Mouse (Mus musculus) T-cell, adult 2 months (primary cell): Measurements from ENCODE around the gene Ppp2r5a.
A peak's percentile ranks its signal among the peaks of the same experiment; 100 is the strongest.

ENCODE experiments used
- DNase-seq: peaks from one replicate; pipeline ENCODE4 v3.0.0; 2022; ENCODE audit warnings: low spot score

Ppp2r5a gene

DNA sequence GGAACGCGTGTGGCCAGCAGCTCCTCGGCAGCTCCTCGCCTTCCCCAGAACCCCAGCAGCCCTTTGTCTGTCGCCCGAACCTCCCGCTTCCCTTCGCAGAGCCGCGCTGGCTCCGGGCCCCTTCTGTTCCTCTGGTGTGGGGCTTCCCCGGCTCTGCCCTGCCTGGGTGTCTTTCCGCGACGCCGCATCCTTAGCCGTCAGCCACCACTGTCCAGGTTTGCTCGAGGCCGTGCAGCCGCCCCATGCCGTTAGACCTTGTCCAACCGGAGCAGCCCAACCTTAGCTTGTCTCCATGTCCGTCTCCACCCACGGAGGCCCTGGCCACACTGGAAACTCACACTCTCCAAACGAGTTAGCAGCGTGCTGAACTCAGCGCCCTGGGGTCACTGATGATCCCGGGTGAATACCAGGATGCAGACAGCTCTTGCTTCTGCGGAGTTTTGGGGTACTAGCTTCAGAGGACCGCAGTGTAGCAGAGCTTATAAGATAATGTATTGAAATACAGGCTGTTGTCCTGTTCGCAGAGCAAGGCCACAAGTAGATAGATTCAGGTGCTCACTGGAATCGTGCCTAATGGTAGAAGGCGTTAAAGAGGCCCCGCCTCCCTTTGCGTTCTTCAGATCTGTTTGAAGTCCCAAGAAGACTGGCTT, 76.7 kb downstream of the Ppp2r5a start:
- DNase-seq, result peak; percentile 71

DNA sequence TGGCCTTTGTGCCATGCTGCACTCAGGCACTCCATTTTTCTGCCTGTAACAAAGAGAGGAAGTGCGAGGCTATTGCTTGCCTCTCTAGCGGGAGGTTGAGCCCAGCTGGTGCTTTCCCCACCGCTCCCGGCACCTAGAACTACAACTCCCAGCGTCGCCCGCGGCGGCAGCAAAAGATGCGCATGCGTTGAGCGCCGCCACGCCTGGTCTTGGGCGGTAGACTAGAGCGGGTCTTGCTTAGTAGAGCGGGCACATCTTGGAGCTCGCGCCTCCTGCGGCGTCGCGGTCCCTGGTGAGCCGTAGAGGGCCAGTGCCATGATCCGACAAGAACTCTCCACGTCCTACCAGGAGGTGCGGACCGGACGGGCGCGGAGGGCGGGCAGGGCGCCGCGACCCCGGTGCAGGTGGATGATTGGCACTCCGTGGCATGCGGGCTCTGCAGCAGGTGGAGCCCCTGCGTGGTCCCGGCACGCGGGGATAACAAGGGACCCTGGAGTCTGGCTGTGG, 77.3 kb downstream of the Ppp2r5a start, which contains the start of gene Tmem206:
Tmem206 (plus strand) TSS at position 187 of the 507 bp plus-strand sequence.
- peak; percentile 97 for DNase-seq

DNA sequence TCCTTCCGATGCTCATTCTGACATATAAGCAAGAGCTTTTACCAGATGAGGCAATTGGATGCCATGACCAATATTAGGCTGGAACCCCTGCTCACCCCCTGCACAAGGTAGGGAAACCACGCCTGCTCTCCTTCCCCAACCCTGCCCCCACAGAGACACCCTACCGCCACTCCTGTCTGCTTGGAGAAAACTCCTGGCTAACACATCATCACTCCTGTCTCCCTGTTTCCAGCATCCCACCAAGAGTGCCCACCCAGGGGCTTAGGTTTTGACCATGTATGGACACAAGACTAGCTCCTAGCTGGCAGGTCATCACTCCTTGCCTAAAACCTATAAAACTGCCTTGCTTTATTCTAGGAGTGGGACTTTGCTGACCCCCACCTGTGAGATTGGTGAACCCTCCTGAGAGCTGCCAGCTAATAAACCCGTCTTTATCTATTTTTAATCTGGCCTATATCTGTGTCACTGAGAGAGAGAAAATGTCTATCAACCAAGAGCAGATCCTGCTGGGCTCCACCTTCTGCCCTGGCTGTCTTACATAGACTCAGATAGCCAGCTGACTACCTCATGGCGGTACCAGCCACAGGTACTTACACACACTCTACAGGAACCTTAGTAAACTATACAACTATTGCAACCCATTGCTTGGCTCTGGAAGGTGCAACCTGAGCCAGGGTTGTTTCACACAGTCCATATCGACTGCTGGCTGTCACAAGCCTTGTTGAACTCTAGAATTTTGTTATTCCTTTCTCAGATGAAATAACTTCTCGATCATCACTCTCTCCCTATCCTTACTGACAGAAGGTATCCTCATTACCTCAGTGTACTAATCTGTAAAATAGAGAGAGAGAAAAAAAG, 78.1 kb downstream of the Ppp2r5a start:
- DNase-seq, result no peak

DNA sequence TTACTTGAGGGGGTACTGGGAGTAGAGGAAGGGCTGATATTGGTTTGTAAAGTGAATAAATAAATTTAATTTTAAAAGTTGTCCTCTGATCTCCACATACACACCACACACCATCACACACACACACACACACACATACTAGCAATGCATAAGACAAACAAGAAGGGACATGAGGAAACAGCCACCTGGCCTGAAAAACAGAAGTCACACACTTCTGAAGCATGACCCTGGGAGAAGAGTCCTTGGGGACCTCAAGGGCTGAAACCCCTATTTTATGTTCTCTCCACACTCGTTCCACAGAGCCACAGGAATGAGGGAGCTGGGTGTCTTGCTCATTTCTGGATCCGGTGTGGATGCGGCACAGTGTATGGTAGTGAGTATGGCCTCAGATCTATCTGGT, 79.7 kb downstream of the Ppp2r5a start:
- DNase-seq, result no peak

DNA sequence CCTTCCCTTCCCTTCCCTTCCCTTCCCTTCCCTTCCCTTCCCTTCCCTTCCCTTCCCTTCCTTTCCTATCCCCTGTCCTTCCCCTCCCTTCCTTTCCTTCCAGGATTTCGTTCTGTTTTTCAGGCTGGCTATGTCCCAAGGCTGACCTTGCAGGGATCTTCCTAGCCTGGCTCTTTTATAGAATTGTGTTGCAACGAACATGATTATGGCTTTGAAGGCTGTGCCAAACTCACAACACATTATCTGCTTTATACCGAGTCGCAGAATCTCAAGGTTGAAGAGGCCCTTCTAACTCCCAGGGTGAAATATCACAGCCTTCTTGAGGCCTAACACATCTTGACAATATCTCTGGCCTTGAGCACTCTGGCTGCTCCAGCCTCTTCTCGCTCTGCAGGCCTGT, 84.4 kb downstream of the Ppp2r5a start:
- no peak for DNase-seq

DNA sequence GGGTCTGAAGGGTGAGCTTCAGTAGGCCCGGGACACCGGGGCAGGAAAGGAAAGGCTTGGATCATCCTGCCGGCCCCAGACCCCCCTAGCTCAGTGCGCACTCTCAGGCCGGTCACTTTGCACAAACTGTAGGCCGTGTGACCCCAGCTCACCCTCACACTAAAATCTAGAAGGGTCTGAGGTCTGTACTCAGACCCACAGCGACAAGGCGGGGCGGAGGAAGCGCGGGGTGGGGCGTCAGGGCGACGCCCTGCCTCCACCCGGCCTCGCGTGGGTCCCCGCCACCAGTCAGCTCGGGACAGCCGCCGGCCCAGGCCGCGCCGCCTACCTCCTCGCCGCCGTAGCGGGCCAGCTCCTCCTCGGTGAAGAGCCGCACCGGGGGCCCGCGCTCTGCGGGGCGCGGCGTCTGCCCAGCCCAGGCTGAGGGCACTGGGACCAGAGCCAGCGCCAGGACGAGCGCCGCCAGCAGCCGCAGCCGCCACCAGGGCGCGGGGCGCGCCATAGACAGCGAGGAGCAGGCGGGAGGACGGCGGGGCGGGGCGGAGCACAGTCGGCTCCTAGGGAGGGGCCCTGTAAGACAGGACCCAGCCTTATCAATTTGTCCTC, 85.4 kb downstream of the Ppp2r5a start, which contains the start of gene Nenf:
Nenf (minus strand) TSS at position 604 of the 606 bp plus-strand sequence.
- peak; percentile 80 for DNase-seq

DNA sequence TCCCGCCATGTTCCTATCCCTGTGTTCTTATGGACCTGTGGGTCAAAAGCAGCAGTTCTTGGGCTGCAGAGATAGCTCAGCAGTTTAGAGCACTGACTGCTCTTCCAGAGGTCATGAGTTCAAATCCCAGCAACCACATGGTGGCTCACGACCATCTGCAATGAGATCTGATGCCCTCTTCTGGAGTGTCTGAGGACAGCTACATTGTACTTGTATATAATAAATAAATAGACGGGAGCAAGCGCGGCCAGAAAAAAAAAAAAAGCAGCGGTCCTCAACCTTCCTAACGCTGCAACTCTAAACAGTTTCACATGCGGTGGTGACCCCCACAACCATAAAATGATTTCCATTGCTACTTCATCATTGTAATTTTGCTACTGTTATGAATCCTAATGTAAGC, 86.3 kb downstream of the Ppp2r5a start:
- no peak for DNase-seq

DNA sequence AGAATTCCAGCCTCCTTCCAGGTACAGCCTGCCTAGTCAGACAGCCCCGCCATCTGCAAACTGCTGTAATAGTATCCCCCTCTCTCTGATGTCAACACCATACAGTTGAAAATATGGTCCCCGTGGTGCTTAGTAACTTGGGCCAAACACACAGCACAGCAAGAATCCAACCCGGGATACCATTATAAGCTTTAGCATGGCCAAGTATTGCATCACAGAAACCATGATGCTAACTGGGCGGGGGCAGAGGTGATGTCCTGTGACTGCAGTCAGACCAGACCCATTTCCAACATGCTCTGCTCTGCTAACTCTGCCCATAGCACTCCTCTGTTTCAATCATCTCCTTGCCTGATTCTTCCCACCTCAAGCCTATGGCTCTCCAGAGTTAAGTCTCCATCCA, 89.1 kb downstream of the Ppp2r5a start:
- no peak for DNase-seq

DNA sequence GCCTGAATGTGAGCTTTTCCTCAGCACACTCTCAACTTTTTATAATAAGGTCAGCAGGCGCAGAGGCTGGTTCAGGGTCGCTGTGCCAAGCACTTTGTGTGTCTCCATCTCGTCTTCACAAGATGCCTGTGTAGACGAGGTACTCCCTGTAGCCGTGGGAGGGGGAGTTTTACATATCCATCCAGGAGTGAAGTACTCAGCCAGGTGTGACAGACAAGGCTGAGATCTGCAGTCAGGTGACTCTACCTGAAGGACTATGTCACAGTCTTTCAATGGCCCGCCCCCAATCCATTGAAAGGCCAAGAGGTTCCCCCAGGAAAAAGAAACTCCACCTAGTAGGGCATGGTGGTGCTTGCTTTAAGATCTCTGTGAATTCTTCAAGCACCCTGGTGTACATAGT, 89.9 kb downstream of the Ppp2r5a start:
- DNase-seq, result no peak

DNA sequence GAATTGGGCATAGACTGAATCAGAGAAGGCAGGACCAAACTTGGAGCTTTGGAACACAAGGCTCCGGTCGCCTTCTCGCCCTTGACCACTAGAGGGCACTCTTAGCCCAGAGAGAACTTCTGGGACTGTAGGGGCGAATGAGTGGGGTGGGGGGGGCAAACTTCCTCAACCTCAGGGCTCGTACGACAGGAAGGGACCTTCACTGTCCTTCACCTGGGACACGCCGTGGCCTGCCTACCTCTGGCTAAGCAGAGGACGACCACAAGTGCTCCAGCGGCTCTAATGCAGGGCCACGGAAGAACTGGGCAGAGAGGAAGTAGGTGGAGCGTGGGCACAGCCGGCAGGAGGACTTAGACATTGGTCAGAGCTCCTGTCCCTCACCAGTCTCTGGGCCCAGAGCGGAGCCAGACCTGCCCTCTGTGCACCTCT, 90.5 kb downstream of the Ppp2r5a start:
- DNase-seq, result peak; percentile 72

DNA sequence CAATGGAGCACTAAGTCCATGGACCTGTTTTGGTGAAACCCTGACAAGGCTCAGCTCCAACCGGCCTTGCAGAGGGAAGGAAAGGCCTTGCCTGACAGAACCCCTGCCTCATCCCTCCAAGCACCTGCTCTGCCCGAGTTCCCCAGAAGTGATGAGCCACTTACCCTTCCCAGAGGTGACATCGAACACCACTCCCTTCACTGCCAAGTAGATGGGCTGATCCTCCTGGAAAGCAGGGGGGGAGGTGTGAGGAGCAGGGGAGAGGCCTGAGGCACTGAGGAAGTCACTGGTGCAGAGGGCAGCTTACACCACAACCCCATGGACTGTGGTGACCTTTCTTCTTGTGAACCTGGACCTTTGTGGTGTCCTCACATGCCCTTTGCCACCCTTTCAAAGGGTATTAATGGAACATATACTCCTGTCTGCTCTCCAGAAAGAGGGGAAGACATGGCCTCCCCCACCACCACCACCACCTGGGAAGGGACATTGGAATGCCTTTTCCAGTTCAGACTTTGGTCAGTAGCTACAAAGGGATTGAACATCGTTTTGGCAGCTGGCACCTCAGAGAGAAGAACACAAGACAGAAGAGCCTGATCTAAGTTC, 91.7 kb downstream of the Ppp2r5a start:
- DNase-seq, result no peak

DNA sequence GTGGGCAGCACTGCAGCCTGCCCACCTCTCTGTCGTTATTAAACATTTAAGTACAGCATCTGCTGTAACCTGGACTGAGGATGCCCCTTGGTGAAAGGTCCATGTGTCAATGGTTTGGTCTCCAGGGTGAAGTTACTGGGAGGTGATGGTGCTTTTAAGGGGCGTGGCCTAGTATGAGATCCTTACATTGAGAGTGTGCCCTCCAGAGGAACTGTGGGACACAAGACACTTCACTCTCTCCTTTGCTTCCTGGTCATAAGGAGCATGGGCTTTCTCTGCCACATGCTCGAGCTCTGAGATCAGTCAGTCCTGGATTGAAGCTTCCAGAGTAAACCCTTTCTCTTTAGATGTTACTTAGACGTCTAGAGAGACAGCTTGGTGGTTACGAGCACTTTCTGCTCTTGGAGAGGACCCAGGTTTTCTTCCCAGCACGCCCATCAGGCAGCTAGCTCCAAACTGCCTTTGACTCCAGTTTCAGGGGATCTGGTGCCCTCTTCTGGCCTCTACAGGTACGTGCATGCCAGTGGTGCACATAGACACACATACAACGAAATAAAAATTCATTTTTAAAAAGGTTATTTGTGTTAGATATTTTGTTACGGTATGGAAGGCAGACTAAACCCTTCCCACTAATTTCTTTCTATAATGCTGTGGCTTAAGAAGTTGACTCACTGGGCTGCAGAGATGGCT, 95.2 kb downstream of the Ppp2r5a start:
- DNase-seq, result no peak

DNA sequence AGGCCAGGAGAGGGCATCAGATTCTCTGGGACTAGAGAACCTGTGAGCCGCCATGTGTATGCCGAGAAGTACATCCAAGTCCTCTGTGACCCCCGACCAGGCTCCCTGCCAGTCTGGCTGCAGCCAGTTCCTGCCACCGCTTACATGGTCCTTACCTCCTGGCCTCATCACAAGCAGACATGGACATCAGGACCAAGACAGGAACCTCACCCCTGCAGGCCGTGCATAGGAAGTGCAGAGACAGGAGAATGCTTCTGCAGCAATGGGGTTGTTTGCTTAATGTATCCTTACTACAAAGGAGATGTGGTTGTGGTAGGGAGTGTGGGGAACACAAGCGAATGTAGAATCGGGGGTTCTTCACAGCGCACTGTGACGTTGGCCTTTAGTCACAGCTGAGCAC, 96.8 kb downstream of the Ppp2r5a start:
- DNase-seq, result no peak

DNA sequence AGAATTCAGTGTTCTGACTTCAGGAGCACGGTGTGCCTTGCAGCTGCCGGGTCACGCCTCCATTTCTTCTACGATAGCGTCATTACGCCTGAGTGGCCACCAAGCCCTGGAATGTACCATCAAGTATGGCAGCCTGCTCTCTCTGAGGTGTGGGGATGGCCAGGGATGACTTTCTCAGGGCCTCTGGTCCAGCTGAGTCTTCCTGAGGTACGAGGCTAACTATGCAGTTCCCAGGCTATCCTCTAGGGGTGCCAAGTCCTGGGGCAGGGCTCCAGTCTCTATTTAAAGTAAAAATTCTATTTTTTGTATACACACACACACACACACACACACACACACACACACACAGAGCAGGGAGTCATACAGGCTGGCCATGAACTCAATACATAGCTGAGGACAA, 97.5 kb downstream of the Ppp2r5a start:
- DNase-seq, result no peak

DNA sequence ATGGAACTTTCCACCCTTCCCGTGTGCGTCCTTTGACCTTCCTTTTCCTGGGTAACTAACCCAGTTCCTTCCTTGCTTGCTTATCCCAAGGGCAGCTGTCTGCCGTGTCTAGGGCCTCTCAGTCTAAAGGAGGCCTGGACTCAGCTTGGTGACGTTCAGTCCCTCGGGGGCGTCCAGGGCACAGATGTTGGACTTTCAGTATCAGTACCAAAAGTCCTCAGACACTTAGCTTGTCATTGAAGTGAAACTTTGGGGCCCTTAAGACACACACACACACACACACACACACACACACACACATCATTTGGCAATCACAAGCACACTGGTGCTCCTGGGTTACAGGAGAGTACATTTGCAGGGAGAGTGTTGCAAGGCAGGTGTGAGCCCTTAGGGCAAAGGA, 98.9 kb downstream of the Ppp2r5a start:
- DNase-seq, result no peak

DNA sequence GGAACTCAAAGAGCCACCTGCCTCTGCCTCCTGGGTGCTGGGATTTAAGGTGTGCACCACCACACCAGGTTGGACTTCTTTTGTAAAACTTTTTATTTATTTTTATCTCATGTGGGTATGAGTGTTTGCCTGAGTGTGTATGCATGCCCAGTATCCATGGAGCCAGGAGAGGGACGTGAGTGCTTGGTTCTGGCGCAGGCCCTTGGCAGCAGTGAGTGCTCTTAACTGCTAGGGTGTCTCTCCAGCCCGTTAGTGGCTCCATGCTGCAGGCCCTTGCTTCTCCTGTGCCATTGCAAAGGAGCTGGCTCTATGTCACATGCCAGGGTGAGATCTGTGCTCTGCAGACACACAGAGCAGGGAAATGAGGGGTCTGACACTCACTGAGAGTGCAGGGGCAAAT, 99.3 kb downstream of the Ppp2r5a start:
- DNase-seq, result no peak
